ENCODE assay signal across 8 mouse cellular contexts in the genomic region with DNA sequence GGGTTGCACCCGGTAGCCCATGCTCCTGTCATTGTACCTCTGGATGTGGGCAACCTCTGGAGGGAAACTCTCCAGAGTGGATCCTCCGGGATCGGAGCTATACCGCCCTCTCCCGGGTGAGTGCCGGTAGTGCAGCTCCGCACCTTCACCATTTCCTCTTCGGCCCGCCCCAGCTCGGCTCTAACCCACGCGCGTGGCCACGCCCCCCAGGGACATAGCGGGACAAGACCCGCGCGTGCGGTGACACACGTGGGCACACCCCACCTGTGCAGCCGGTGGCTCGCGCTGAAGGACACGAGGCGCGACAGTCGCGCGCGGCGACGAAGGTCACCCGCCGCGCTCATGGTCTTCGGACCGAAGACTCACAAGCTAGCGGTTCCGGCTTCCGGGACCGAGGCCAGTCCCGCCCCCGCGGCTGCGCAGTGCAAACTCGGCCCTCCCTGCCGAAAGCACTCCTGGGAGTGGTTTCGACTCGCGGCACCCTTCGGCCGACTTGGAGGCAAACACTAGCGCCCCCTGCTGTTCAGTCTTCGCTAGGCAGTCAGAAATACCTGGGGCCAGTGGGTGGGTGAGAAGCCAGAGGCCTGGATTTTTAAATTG. TPM values are rescaled to one million over a fixed set of nuclear protein-coding genes. Genes with fewer than 3 reads are reported as not detected.
A peak's percentile ranks its signal among the peaks of the same experiment; 100 is the strongest.
DNase-seq lines count a peak whose midpoint lies in the region; ATAC-seq and TF ChIP-seq lines count a peak whose summit lies in the region.

A gene (minus strand): TSS at position 432 of the 600 bp plus-strand sequence.

- no peak for TF ChIP-seq EP300 in ES-Bruce4 (IDR thresholded peaks at IDR 0.05; ENCODE audit: insufficient read depth, low read depth, low read length)

- H3K4me1 ChIP-seq in ES-Bruce4 (ENCODE audit: control insufficient read depth, insufficient read depth, low read length) = no peaks in the 10 kb centered on the region
- H3K4me1 ChIP-seq in forebrain, embryonic 14.5 days (ENCODE audit: control insufficient read depth, insufficient read depth, low read length) = peaks cover 4% of the 10 kb centered on the region
- H3K4me1 ChIP-seq in neural tube, embryonic 15.5 days = peaks cover 16% of the 10 kb centered on the region

- TF ChIP-seq POLR2A in ES-Bruce4 (IDR thresholded peaks at IDR 0.05; ENCODE audit: insufficient read depth, low read length) = no peak

- no peak within 1 kb of the TSS for H3K27ac ChIP-seq in ES-Bruce4 (ENCODE audit: insufficient read depth, low read length)
- peak within 1 kb of the TSS; percentile 44; the same call in 1 of the 2 replicates for H3K27ac ChIP-seq in forebrain, embryonic 14.5 days (ENCODE audit: low read depth, low read length)
- H3K27ac ChIP-seq in neural tube, embryonic 15.5 days (replicated peaks) = peak within 1 kb of the TSS; percentile 89

- under 1% methylated on average over 54 of the region's 54 CpGs for WGBS in forebrain, embryonic 14.5 days
- under 1% methylated on average over 54 of the region's 54 CpGs for WGBS in neural tube, embryonic 15.5 days

- H3K4me2 ChIP-seq in forebrain, embryonic 14.5 days (ENCODE audit: low read length) = peak within 1 kb of the TSS; percentile 53
- H3K4me2 ChIP-seq in neural tube, embryonic 15.5 days = peak within 1 kb of the TSS; percentile 69

- no peaks in the 10 kb centered on the region for H3K36me3 ChIP-seq in ES-Bruce4 (ENCODE audit: control insufficient read depth, insufficient read depth, low read length, poor library complexity, severe bottlenecking)
- H3K36me3 ChIP-seq in forebrain, embryonic 14.5 days (ENCODE audit: control insufficient read depth, insufficient read depth, low read length) = no peaks in the 10 kb centered on the region
- no peaks in the 10 kb centered on the region; the same call in 1 of the 2 replicates for H3K36me3 ChIP-seq in neural tube, embryonic 15.5 days

- peak; percentile 86 for TF ChIP-seq CTCF in ES-Bruce4 (IDR thresholded peaks at IDR 0.05; ENCODE audit: low read depth, low read length)

- ATAC-seq in cerebellum, adult (ENCODE audit: insufficient number of reproducible peaks, low FRiP score, low TSS enrichment) = peak; percentile 97
- peak; percentile 99 for ATAC-seq in forebrain, embryonic 14.5 days
- peak; percentile 99 for ATAC-seq in neural tube, embryonic 15.5 days (ENCODE audit: low FRiP score)

- H3K9ac ChIP-seq in ES-Bruce4 (ENCODE audit: low read depth, poor library complexity, severe bottlenecking) = peak within 1 kb of the TSS; percentile 9
- H3K9ac ChIP-seq in forebrain, embryonic 14.5 days (ENCODE audit: low read length) = peak within 1 kb of the TSS; percentile 74
- H3K9ac ChIP-seq in neural tube, embryonic 15.5 days (replicated peaks) = peak within 1 kb of the TSS; percentile 82

- peak; percentile 99 for DNase-seq in forebrain, embryonic 14.5 days (ENCODE audit: low spot score)
- DNase-seq in heart, postnatal 14 days = peak; percentile 98 to 99
- DNase-seq in layer of hippocampus, adult 11-12 months (ENCODE audit: low spot score) = peak; percentile 97
- peak; percentile 96 to 98 for DNase-seq in lung, adult 18-20 months
- peak; percentile 97 for DNase-seq in testis, postnatal 14 days (ENCODE audit: low spot score)

- peak within 1 kb of the TSS; percentile 75 for H3K4me3 ChIP-seq in ES-Bruce4 (ENCODE audit: low read depth, low read length)
- peak within 1 kb of the TSS; percentile 73 for H3K4me3 ChIP-seq in forebrain, embryonic 14.5 days (ENCODE audit: low read depth, low read length)
- H3K4me3 ChIP-seq in neural tube, embryonic 15.5 days (replicated peaks) = peak within 1 kb of the TSS; percentile 91

- no peaks in the 10 kb centered on the region for H3K27me3 ChIP-seq in ES-Bruce4 (ENCODE audit: control insufficient read depth, insufficient read depth, low read length, poor library complexity, severe bottlenecking)
- H3K27me3 ChIP-seq in forebrain, embryonic 14.5 days (replicated peaks; ENCODE audit: control insufficient read depth, insufficient read depth, low read length) = no peaks in the 10 kb centered on the region
- H3K27me3 ChIP-seq in neural tube, embryonic 15.5 days (replicated peaks) = no peaks in the 10 kb centered on the region

- H3K9me3 ChIP-seq in ES-Bruce4 (replicated peaks; ENCODE audit: control insufficient read depth, insufficient read depth, low read length, poor library complexity, severe bottlenecking) = no peaks in the 10 kb centered on the region
- H3K9me3 ChIP-seq in forebrain, embryonic 14.5 days (replicated peaks; ENCODE audit: control insufficient read depth, low read length) = no peaks in the 10 kb centered on the region
- no peaks in the 10 kb centered on the region for H3K9me3 ChIP-seq in neural tube, embryonic 15.5 days (replicated peaks)

- intact Hi-C loops in heart, postnatal 14 days (cut with DNase I) = loop anchor here (1.0 to 5.0 kb wide), 3 partner anchors 65 to 1036 kb away; no protein-coding TSS in a partner anchor

RNA-seq across cellular contexts. Expression of the gene that starts here (rescaled TPM):
- 34.3 and 34.4 TPM in 2 replicates for polyA plus RNA-seq in ES-Bruce4 (2011; ENCODE audit: insufficient read depth, insufficient read length, low read depth, missing spikeins)
- polyA plus RNA-seq in forebrain, embryonic 14.5 days (2014; fragmentation: Nextera tagmentation; extraction: Ambion mirVana) = 87.3 and 94.5 TPM in 2 replicates
- 10 to 100 TPM; 25.5 to 29.4 TPM for total RNA-seq in heart, postnatal 14 days (2021)
- polyA plus RNA-seq in neural tube, embryonic 15.5 days (2015; fragmentation: Nextera tagmentation; extraction: Ambion mirVana) = 109 and 113 TPM in 2 replicates

Comparison
In these comparisons a context has a peak if more than half of its experiments do, and no peak if none do; other contexts are left out.
1. H3K9ac ChIP-seq: peak in every context shown above with its lines; median percentile 82 in neural tube, embryonic 15.5 days; 74 in forebrain, embryonic 14.5 days; 9 in ES-Bruce4.